Mouse (Mus musculus) intestine, embryonic 14.5 days (tissue): ENCODE measurements around the gene Atoh8. TPM values are rescaled to one million over a fixed set of nuclear protein-coding genes. Genes with fewer than 3 reads are reported as not detected.

Source experiments
- ATAC-seq: fragments of 200-750 bp; cut with Nextera tagmentation; replicated peaks from 2 replicates; pipeline ENCODE4 v1.8.0; 2017; ENCODE audit warnings: low read depth, moderate number of reproducible peaks, moderate TSS enrichment, moderate library complexity; ENCODE audit not compliant: low FRiP score, low TSS enrichment
- DNase-seq: peaks from one replicate; pipeline ENCODE4 v3.0.0-alpha.2; 2018; ENCODE audit warnings: low spot score
- H3K27ac ChIP-seq: fragments of 300-500 bp; sonication (generic); 2 replicates; pipeline ENCODE4 v1.5.1; 2014; ENCODE audit warnings: low read depth, mild to moderate bottlenecking, control low read depth
- H3K27me3 ChIP-seq: fragments of 300-500 bp; sonication (generic); replicated peaks from 2 replicates; pipeline ENCODE4 v1.6.1; 2014; ENCODE audit warnings: low read length, control low read depth; ENCODE audit not compliant: control insufficient read depth, insufficient read depth
- H3K36me3 ChIP-seq: fragments of 300-500 bp; sonication (generic); 2 replicates; pipeline ENCODE4 v1.6.1; 2014; ENCODE audit warnings: low read length, control low read depth; ENCODE audit not compliant: control insufficient read depth, insufficient read depth
- H3K4me1 ChIP-seq: fragments of 300-500 bp; sonication (generic); replicated peaks from 2 replicates; pipeline ENCODE4 v1.6.1; 2014; ENCODE audit warnings: low read length, control low read depth, mixed read lengths; ENCODE audit not compliant: control insufficient read depth, insufficient read depth
- H3K4me2 ChIP-seq: fragments of 300-500 bp; sonication (generic); 2 replicates; pipeline ENCODE4 v1.6.1; 2014; ENCODE audit warnings: low read length
- H3K4me3 ChIP-seq: fragments of 300-500 bp; sonication (generic); 2 replicates; pipeline ENCODE4 v1.5.1; 2014; ENCODE audit warnings: low read depth, low read length, control low read depth, mixed read lengths
- H3K9ac ChIP-seq: fragments of 300-500 bp; sonication (generic); 2 replicates; pipeline ENCODE4 v1.6.1; 2014; ENCODE audit warnings: mild to moderate bottlenecking, low read length
- H3K9me3 ChIP-seq: fragments of 300-500 bp; sonication (generic); 2 replicates; pipeline ENCODE4 v1.6.1; 2016; ENCODE audit warnings: low read length, control low read depth; ENCODE audit not compliant: control insufficient read depth
- WGBS: fragments of 180-500 bp; shearing (Covaris S2); extraction: QIAGEN DNeasy Blood & Tissue Kit; methylation state at CpG from one replicate; pipeline ENCODE4 v1.1.7; 2014; 5-methylcytosine and 5-hydroxymethylcytosine counted together
- polyA plus RNA-seq: library from polyadenylated mRNA; unstranded; fragments of >200 nt; fragmentation: Nextera tagmentation; extraction: Ambion mirVana; gene quantifications from 2 replicates; pipeline ENCODE4 v1.2.1, GENCODE M21; 2014

Atoh8 gene
- polyA plus RNA-seq, 1 experiment from 2014 or later: 8.7 TPM

DNA sequence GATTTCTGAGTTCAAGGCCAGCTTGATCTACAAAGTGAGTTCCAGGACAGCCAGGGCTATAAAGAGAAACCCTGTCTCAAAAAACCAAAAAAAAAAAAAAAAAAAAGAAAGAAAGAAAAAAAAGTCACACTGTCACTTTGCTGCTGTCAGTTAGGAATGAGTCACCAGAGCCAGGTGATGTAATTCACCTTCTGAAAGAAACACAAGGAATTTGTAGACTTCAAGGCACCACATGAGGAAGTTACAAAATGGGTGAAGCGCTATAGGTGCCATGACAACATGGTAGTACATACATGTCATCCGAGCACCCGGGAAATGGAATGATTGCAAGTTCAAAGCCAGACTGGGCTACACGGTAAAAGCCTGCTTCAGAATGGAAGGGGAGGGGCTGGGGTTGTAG is 14.6 kb upstream of the Atoh8 start:
- H3K27me3 ChIP-seq: no peaks in the 10 kb centered on the region
- H3K4me1 ChIP-seq: peaks cover 20% of the 10 kb centered on the region
- H3K4me2 ChIP-seq: no peak overlapping the region
- no peak overlapping the region for H3K4me3 ChIP-seq
- ATAC-seq (no peak), DNase-seq (no peak)
- no peak overlapping the region for H3K27ac ChIP-seq
- 92% methylated on average over 4 of the region's 4 CpGs for WGBS
- H3K36me3 ChIP-seq: no peaks in the 10 kb centered on the region
- no peaks in the 10 kb centered on the region for H3K9me3 ChIP-seq
- H3K9ac ChIP-seq: no peak overlapping the region

DNA sequence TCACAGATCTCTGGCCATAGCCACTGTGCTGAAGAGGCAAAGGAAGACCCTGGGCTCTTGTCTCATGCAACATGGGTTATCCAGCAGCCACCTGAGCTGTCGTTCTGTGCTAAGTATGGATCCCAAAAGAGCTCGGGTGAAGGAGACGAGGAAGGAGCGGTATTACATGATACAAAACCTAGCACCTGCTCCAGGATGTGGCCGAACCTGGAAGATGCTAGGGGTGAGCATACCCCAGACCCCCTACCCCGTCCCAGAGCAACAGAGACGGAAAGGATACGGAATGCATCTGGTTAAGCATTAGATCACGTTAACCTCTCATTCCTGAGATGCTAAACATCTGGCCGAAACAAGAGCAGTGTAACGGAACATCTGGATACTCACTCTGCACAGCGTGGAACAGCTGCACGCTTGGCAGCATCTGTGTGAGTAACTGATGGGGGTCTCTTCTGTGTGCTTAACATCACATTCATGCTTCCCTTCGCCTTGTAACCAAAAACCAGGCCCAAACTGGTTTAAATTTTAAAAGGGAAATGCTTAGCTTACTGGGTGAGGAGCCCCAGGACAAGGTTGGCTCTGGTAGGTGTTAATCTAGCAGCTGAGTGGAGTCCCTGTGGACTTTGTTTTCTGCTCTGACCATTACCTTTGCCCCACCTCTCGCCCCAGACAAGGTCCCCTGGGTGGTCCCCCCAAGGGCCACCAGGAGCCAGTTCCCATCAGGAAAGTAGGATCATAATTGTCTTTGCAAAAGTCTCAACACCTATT is 13.0 kb upstream of the Atoh8 start:
- Histone ChIP-seq H3K9me3 (no peaks in the 10 kb centered on the region), H3K27me3 (no peaks in the 10 kb centered on the region), H3K27ac (no peak overlapping the region), H3K4me2 (no peak overlapping the region), H3K36me3 (no peaks in the 10 kb centered on the region), H3K4me3 (no peak overlapping the region), H3K9ac (no peak overlapping the region), H3K4me1 (peaks cover 36% of the 10 kb centered on the region)
- ATAC-seq (peak; percentile 72; the same call in 1 of the 2 replicates), DNase-seq (no peak)
- WGBS: 48% methylated on average over 15 of the region's 15 CpGs

DNA sequence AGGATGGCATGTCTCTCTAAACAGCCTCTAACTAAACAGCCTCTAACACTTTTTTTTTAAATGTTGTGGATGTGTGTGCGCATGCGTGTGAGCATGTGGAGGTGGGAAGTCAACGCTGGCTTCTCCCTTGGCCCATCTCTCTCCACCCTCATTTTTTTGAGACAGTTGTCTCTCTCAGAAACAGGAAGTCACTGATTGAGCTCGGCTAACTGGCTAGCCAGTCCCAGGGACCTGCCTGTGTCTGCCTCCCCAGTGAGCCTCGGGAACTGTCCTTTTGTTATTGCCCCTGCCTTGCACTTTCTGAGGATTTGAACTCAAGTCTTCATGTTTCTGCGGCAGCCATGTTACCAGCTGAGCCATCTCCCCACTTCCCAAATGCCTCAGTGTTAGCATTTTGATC is 10.9 kb upstream of the Atoh8 start:
- Histone ChIP-seq H3K9me3 (no peaks in the 10 kb centered on the region), H3K4me3 (no peak overlapping the region), H3K9ac (no peak overlapping the region), H3K4me1 (peaks cover 44% of the 10 kb centered on the region), H3K4me2 (no peak overlapping the region), H3K36me3 (no peaks in the 10 kb centered on the region), H3K27ac (no peak overlapping the region), H3K27me3 (no peaks in the 10 kb centered on the region)
- no peak for ATAC-seq
- WGBS: 76% methylated on average over 6 of the region's 6 CpGs
- DNase-seq: no peak

DNA sequence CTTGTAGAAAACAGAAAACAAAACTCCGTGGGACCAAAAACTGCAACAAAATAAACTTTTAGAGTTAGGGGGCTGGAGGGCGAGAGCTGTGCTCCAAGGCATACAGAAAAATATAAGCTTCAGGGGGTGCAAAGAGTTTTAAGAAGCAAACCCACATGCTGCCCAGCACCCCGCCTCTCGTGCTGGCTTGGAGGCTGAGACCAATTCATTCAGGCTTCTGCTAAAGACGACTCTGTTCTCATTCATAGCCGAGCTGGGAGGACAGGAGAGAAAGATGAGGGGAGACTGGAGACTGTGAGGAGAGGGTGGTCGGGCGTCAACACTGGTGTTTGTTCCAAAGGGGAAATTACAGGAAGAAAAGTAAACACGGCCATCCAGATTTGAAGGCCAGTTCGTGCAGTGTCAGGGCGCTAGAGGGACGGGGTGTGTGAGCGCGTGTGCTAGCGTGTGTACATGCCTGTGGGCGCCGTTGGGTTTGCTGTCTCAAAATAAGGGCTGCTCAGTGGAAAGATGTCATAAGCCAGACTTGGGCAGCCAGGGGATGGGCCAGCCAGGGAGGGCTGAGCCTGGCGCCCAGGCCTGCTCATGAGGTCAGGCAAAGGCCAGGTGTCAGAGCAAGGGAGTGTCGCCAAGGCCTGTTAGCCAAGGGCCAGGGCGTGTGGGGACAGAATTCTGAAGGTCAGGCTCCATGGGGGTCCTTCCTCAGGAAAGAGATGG is 9.3 kb upstream of the Atoh8 start:
- peak; percentile 34; the same call in 1 of the 2 replicates for ATAC-seq
- no peak for DNase-seq
- peak overlapping the region; percentile 66 for H3K27ac ChIP-seq
- no peak overlapping the region for H3K4me3 ChIP-seq
- peaks cover 46% of the 10 kb centered on the region for H3K4me1 ChIP-seq
- H3K4me2 ChIP-seq: no peak overlapping the region
- no peaks in the 10 kb centered on the region for H3K36me3 ChIP-seq
- WGBS: 41% methylated on average over 20 of the region's 20 CpGs
- no peak overlapping the region for H3K9ac ChIP-seq
- no peaks in the 10 kb centered on the region for H3K27me3 ChIP-seq
- H3K9me3 ChIP-seq: no peaks in the 10 kb centered on the region

DNA sequence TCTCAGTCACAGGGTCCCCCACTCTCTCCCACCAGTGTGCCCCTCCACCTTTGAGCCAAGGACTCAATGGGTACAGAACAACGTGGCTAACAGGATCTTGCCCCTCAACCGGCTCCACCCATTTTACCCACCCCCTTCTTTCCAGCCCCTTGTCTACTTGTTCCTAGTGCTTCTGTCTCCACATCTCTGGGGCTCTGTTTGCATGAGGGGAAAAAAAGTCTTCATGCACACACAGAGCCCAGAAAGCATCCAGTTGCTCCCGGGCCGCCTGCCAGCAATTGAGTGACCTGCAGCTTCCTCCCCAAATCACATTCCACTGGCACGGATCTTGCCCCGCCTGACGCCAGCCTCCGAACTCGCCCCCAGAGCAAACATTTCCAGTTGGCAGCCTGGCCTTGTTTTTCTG is 8.8 kb upstream of the Atoh8 start:
- H3K36me3 ChIP-seq: no peaks in the 10 kb centered on the region
- peaks cover 46% of the 10 kb centered on the region for H3K4me1 ChIP-seq
- peak overlapping the region; percentile 66 for H3K27ac ChIP-seq
- no peaks in the 10 kb centered on the region for H3K27me3 ChIP-seq
- ATAC-seq (peak; percentile 54), DNase-seq (peak; percentile 77)
- H3K9ac ChIP-seq: no peak overlapping the region
- H3K4me2 ChIP-seq: no peak overlapping the region
- H3K4me3 ChIP-seq: no peak overlapping the region
- WGBS: 2% methylated on average over 9 of the region's 9 CpGs
- H3K9me3 ChIP-seq: no peaks in the 10 kb centered on the region

DNA sequence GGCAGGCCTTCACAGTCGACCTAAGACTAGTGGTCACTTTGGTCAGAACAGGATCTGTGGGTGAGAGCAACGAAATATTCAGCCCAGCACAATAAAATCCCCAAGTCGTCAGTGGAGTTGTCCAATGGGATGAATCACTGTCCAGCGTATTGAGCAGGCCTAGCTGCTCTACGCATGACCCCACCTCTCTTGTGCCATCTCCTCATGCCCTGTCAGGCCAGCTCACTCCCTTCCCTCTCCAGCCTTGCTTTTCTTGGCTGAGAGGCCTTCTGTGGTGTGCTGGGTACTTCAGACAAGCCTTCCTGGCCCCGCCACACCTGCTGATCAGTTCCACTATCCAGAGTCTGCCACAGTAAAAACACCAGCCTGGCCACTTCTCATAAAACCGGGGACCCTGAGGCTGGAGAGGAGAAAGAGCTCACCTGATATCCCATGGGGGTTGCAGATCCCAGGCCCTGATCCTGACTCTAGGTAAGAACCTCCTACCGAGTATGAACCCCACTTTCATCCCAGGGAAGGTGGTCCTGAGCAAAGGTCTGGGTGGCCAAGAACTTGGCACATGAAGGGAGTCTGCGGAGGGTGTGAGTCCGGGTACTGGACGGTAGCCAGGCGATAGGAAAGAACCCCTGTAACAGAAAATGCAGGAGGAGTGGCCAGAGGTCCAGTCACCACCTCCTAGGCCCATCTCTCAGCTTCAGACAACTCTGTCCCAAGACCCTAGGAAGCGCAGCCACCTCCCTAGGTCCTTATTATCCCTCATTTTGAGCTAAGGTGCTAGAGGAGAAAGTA is 7.3 kb upstream of the Atoh8 start:
- ATAC-seq (no peak), DNase-seq (no peak)
- Histone ChIP-seq H3K36me3 (no peaks in the 10 kb centered on the region), H3K9me3 (no peaks in the 10 kb centered on the region), H3K27ac (no peak overlapping the region), H3K4me2 (no peak overlapping the region), H3K4me3 (no peak overlapping the region), H3K9ac (no peak overlapping the region), H3K4me1 (peaks cover 35% of the 10 kb centered on the region), H3K27me3 (0 out of 2 replicates have a peak, but pooled peaks cover 3% of the 10 kb centered on the region)
- 90% methylated on average over 13 of the region's 13 CpGs for WGBS

DNA sequence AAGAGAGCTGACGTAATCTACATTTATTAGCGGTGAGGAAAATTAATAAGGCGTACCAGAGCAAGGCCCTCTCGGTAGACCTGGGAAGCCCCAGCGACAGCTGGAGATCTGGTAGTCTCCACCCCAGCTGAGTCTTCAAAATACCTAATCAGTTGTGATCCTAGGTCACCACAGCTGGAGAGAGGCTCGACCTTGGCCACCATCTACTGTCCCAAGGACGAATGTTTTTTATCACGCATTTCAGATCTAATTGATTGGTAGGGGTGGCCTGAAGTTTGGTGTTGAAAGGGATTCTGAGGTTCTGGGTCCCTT is 6.4 kb upstream of the Atoh8 start:
- Histone ChIP-seq H3K9me3 (no peaks in the 10 kb centered on the region), H3K4me2 (no peak overlapping the region), H3K4me1 (peaks cover 30% of the 10 kb centered on the region), H3K27me3 (peaks cover 4% of the 10 kb centered on the region; the same call in 1 of the 2 replicates), H3K36me3 (no peaks in the 10 kb centered on the region), H3K27ac (no peak overlapping the region), H3K9ac (no peak overlapping the region), H3K4me3 (no peak overlapping the region)
- ATAC-seq (no peak), DNase-seq (no peak)
- 37% methylated on average over 8 of the region's 8 CpGs for WGBS

DNA sequence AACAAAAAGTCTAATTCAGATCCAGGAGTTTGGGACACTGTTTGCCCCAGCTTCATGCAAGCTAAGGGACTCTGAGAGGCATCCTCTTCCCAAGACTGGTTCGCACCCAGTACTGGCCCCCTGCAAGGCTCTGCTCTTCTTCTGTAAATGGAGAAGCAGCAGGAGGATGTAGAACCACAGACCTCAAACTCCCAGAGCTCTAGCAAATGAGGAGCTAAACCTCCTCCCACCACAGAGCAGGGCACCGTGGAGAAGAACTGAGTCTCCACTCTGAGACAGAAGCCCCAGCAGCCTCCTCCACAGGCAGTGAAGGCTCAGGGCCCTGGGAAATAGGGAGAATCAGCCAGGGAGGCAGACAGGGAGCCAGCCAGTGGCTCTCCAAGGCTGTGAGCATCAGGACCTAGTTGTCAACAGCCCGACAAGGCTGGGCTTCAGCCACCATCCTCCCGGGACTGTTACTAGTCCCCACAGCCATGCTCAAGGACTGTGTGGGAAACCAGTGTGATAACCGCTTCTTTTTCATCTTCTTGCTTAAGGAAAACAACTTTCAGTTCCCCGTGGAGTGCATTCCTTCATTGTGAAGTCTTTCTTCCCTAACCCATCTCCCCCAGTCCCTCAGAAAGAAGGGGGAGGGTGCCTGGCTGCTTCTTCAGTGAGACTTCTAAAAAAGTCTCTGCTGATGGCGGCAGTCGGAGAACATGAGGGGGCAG is 5.9 kb upstream of the Atoh8 start:
- Histone ChIP-seq H3K4me3 (no peak overlapping the region), H3K9ac (no peak overlapping the region), H3K4me2 (no peak overlapping the region), H3K27ac (peak overlapping the region; percentile 29; the same call in 1 of the 2 replicates), H3K4me1 (peaks cover 30% of the 10 kb centered on the region), H3K36me3 (no peaks in the 10 kb centered on the region), H3K9me3 (no peaks in the 10 kb centered on the region), H3K27me3 (peaks cover 9% of the 10 kb centered on the region; the same call in 1 of the 2 replicates)
- WGBS: 31% methylated on average over 8 of the region's 8 CpGs
- DNase-seq (no peak), ATAC-seq (no peak)
